Mouse (Mus musculus): ENCODE measurements around the gene Ddah1. TPM values are rescaled to one million over a fixed set of nuclear protein-coding genes. Genes with fewer than 3 reads are reported as not detected.

Ddah1 gene
- total and polyA plus RNA-seq, 3 experiments = 4.5 to 5.9 (median 5.4) TPM

DNA sequence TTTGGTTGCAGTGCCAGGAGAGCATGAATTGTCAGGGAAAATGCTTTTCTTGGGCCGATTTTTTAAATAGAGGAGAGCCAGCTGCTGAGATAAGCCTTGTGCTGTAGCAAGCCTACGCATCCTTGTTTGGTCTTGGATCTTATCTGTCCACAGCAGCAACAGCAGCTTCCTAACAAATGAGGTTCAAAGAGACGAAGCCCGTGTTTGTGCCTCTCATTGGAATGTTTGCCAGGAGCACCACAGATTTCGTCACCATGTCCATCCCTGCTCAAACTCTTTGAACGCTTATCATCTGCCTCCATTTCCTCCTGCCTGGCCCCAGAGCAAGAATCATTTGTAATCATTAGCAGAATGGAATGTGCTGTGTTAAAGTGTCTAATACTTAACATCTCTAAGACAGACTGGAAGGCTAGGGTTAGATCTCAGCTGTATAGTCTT is 40.3 kb downstream of the Ddah1 start:
- intact Hi-C loops (cut with DNase I) = no loop called here
- no peaks in the 10 kb centered on the region for H3K79me2 ChIP-seq (replicated peaks; ENCODE audit: control insufficient read depth, insufficient read depth, low read length)
- no peak overlapping the region for H3K9ac ChIP-seq (ENCODE audit: low read depth, low read length)
- no peak for TF ChIP-seq POLR2A (IDR thresholded peaks at IDR 0.05; ENCODE audit: insufficient read depth, low read depth, low read length)
- TF ChIP-seq CTCF (IDR thresholded peaks at IDR 0.05) = no peak
- TF ChIP-seq EP300 (IDR thresholded peaks at IDR 0.05; ENCODE audit: insufficient read depth, low read depth, low read length) = no peak
- peak; percentile 35 to 64 for DNase-seq
- no peak overlapping the region for H3K4me3 ChIP-seq
- no peaks in the 10 kb centered on the region for H3K36me3 ChIP-seq (ENCODE audit: control insufficient read depth, insufficient read depth, low read length)
- 18% methylated on average over 6 of the region's 6 CpGs for WGBS
- peaks cover 5% of the 10 kb centered on the region for H3K4me1 ChIP-seq (ENCODE audit: control insufficient read depth, insufficient read depth, low read length)
- H3K27me3 ChIP-seq (ENCODE audit: control insufficient read depth, insufficient read depth, low read length) = no peaks in the 10 kb centered on the region
- peak overlapping the region; percentile 9; the same call in 1 of the 2 replicates for H3K27ac ChIP-seq

DNA sequence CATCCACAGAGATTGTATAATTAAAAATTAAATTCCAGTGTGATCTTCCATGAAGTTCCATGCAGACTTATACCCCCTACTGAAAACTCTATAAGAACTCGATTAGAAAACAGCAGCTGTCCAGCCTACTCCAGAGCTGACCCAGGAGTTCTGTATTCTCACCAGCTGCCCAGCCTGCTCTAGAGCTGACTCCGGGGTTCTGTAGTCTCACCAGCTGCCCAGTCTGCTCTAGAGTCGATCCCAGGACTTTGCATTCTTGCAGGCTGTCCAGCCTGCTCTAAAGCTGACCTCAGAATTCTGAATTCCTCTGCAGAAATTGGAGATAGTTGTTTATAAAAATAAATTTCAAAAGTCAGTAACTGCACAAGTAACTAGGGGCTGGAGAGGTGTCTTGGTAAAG is 40.9 kb downstream of the Ddah1 start:
- Histone ChIP-seq H3K36me3 (ENCODE audit: control insufficient read depth, insufficient read depth, low read length) (no peaks in the 10 kb centered on the region), H3K79me2 (replicated peaks; ENCODE audit: control insufficient read depth, insufficient read depth, low read length) (no peaks in the 10 kb centered on the region), H3K9ac (ENCODE audit: low read depth, low read length) (no peak overlapping the region), H3K4me3 (no peak overlapping the region), H3K27ac (no peak overlapping the region), H3K4me1 (ENCODE audit: control insufficient read depth, insufficient read depth, low read length) (peaks cover 5% of the 10 kb centered on the region), H3K27me3 (ENCODE audit: control insufficient read depth, insufficient read depth, low read length) (no peaks in the 10 kb centered on the region)
- no peak for DNase-seq
- intact Hi-C loops (cut with DNase I) = no loop called here
- 42% methylated on average over 3 of the region's 3 CpGs for WGBS
- TF ChIP-seq EP300 (IDR thresholded peaks at IDR 0.05; ENCODE audit: insufficient read depth, low read depth, low read length) = no peak
- no peak for TF ChIP-seq POLR2A (IDR thresholded peaks at IDR 0.05; ENCODE audit: insufficient read depth, low read depth, low read length)
- no peak for TF ChIP-seq CTCF (IDR thresholded peaks at IDR 0.05)

DNA sequence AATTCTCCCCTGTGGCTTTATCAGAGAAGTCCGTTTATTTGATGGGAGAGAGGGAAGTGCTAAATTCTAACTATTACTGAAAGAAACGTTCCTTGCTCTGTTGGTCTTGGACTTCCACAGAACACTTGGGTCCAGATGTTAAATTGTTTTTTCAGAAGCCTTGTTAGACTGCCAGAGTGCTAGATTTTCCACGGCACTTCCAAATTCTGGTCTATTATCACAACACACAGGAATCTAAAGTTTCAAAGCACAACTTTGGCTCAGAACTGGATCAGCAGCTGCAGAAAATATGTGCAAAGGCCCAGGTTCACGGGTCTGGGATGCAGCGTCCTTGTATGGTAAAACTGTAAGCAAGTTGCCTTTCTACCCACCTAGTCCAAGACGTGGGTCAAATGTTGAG is 43.6 kb downstream of the Ddah1 start:
- no peak overlapping the region for H3K27ac ChIP-seq
- WGBS = 60% methylated on average over 6 of the region's 6 CpGs
- no peak overlapping the region for H3K4me3 ChIP-seq
- TF ChIP-seq POLR2A (IDR thresholded peaks at IDR 0.05; ENCODE audit: insufficient read depth, low read depth, low read length) (no peak), CTCF (IDR thresholded peaks at IDR 0.05) (no peak), EP300 (IDR thresholded peaks at IDR 0.05; ENCODE audit: insufficient read depth, low read depth, low read length) (no peak)
- peak in 1 of 2 experiments; percentile 21 for DNase-seq
- H3K9ac ChIP-seq (ENCODE audit: low read depth, low read length) = no peak overlapping the region
- no peaks in the 10 kb centered on the region for H3K79me2 ChIP-seq (replicated peaks; ENCODE audit: control insufficient read depth, insufficient read depth, low read length)
- no peaks in the 10 kb centered on the region for H3K36me3 ChIP-seq (ENCODE audit: control insufficient read depth, insufficient read depth, low read length)
- H3K4me1 ChIP-seq (ENCODE audit: control insufficient read depth, insufficient read depth, low read length) = peaks cover 5% of the 10 kb centered on the region
- intact Hi-C loops (cut with DNase I) = no loop called here
- H3K27me3 ChIP-seq (ENCODE audit: control insufficient read depth, insufficient read depth, low read length) = no peaks in the 10 kb centered on the region

DNA sequence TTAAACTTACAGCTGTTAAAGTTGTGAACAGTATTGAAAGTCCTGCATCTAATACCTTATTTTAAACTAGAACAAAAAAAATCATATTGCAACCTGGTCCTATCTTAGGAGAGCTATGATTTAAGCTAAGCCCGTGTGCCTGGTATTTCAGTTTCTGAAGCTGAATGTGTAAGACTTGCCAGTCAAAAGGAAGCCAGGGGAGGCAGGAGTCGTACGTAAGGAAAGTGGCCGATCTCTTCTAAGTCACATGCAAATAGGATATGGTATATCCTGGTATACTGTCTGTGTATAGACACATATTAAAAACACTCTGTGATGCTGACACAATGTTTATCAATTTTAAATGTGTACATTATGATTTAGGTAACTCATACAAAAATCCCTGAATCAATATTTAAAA is 47.4 kb downstream of the Ddah1 start:
- no peaks in the 10 kb centered on the region for H3K36me3 ChIP-seq (ENCODE audit: control insufficient read depth, insufficient read depth, low read length)
- no peak for DNase-seq
- no peak for TF ChIP-seq CTCF (IDR thresholded peaks at IDR 0.05)
- TF ChIP-seq POLR2A (IDR thresholded peaks at IDR 0.05; ENCODE audit: insufficient read depth, low read depth, low read length) = no peak
- TF ChIP-seq EP300 (IDR thresholded peaks at IDR 0.05; ENCODE audit: insufficient read depth, low read depth, low read length) = no peak
- no peaks in the 10 kb centered on the region for H3K27me3 ChIP-seq (ENCODE audit: control insufficient read depth, insufficient read depth, low read length)
- no peak overlapping the region for H3K4me3 ChIP-seq
- no peak overlapping the region for H3K27ac ChIP-seq
- intact Hi-C loops (cut with DNase I) = no loop called here
- 78% methylated on average over 4 of the region's 4 CpGs for WGBS
- no peak overlapping the region for H3K9ac ChIP-seq (ENCODE audit: low read depth, low read length)
- 0 out of 2 replicates have a peak, but pooled peaks cover 2% of the 10 kb centered on the region for H3K4me1 ChIP-seq (ENCODE audit: control insufficient read depth, insufficient read depth, low read length)
- H3K79me2 ChIP-seq (replicated peaks; ENCODE audit: control insufficient read depth, insufficient read depth, low read length) = no peaks in the 10 kb centered on the region

DNA sequence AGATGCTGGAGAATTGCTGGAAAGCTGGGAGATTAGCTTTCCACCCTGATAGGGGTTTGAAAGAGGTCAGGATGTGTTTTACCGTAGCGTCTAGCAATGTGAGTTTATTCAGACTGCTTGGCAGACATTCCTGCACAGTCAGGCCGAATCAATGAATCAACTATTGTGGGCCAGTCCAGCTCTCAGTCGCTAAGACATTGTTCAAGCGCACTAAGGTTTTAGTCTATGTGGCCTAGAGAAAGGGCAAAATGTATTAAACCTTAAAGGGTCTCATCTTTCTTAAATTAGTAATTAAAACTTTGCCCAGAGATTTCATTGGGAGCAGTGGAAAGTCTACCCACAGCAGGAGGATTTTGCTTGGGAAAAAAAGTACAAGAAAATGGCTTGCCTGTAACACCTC is 48.0 kb downstream of the Ddah1 start:
- intact Hi-C loops (cut with DNase I) = no loop called here
- Histone ChIP-seq H3K4me3 (no peak overlapping the region), H3K79me2 (replicated peaks; ENCODE audit: control insufficient read depth, insufficient read depth, low read length) (no peaks in the 10 kb centered on the region), H3K36me3 (ENCODE audit: control insufficient read depth, insufficient read depth, low read length) (no peaks in the 10 kb centered on the region), H3K4me1 (ENCODE audit: control insufficient read depth, insufficient read depth, low read length) (0 out of 2 replicates have a peak, but pooled peaks cover 2% of the 10 kb centered on the region), H3K27ac (no peak overlapping the region), H3K9ac (ENCODE audit: low read depth, low read length) (no peak overlapping the region), H3K27me3 (ENCODE audit: control insufficient read depth, insufficient read depth, low read length) (no peaks in the 10 kb centered on the region)
- TF ChIP-seq POLR2A (IDR thresholded peaks at IDR 0.05; ENCODE audit: insufficient read depth, low read depth, low read length) (no peak), EP300 (IDR thresholded peaks at IDR 0.05; ENCODE audit: insufficient read depth, low read depth, low read length) (no peak), CTCF (IDR thresholded peaks at IDR 0.05) (no peak)
- whole genome bisulfite sequencing = 35% methylated on average over 5 of the region's 5 CpGs
- DNase-seq = no peak

DNA sequence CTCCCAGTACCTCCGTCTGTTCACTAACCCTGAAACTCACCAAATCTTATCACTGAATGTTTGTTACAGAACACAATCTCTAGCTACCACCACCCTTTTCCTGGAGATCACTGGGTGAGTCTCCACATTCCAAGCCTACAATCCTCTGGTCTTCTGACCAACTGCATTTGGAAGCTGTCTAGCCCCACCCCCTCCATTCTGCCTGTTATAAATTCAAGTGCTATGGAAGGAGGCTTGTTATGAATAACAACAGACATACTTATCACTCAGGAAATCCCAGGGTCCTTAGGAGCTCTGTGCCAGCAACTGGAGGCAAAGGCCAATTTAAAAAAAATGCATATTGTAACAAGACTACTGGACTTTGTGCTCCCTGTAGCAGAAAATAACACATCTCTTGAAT is 58.3 kb downstream of the Ddah1 start:
- H3K27ac ChIP-seq = no peak overlapping the region
- intact Hi-C loops (cut with DNase I) = no loop called here

More for the DNA sequence above, 58.3 kb downstream of the Ddah1 start:
- WGBS = 32% methylated on average over 1 of the region's 1 CpGs
- no peak overlapping the region for H3K9ac ChIP-seq (ENCODE audit: low read depth, low read length)
- H3K36me3 ChIP-seq (ENCODE audit: control insufficient read depth, insufficient read depth, low read length) = no peaks in the 10 kb centered on the region
- no peak overlapping the region for H3K4me3 ChIP-seq
- H3K79me2 ChIP-seq (replicated peaks; ENCODE audit: control insufficient read depth, insufficient read depth, low read length) = no peaks in the 10 kb centered on the region
- peak in 1 of 2 experiments; percentile 22 for DNase-seq
- no peaks in the 10 kb centered on the region for H3K27me3 ChIP-seq (ENCODE audit: control insufficient read depth, insufficient read depth, low read length)
- H3K4me1 ChIP-seq (ENCODE audit: control insufficient read depth, insufficient read depth, low read length) = no peaks in the 10 kb centered on the region
- TF ChIP-seq POLR2A (IDR thresholded peaks at IDR 0.05; ENCODE audit: insufficient read depth, low read depth, low read length) = no peak
- no peak for TF ChIP-seq EP300 (IDR thresholded peaks at IDR 0.05; ENCODE audit: insufficient read depth, low read depth, low read length)
- no peak for TF ChIP-seq CTCF (IDR thresholded peaks at IDR 0.05)
